15 mouse cellular contexts compared by ENCODE assay signal in the genomic region with DNA sequence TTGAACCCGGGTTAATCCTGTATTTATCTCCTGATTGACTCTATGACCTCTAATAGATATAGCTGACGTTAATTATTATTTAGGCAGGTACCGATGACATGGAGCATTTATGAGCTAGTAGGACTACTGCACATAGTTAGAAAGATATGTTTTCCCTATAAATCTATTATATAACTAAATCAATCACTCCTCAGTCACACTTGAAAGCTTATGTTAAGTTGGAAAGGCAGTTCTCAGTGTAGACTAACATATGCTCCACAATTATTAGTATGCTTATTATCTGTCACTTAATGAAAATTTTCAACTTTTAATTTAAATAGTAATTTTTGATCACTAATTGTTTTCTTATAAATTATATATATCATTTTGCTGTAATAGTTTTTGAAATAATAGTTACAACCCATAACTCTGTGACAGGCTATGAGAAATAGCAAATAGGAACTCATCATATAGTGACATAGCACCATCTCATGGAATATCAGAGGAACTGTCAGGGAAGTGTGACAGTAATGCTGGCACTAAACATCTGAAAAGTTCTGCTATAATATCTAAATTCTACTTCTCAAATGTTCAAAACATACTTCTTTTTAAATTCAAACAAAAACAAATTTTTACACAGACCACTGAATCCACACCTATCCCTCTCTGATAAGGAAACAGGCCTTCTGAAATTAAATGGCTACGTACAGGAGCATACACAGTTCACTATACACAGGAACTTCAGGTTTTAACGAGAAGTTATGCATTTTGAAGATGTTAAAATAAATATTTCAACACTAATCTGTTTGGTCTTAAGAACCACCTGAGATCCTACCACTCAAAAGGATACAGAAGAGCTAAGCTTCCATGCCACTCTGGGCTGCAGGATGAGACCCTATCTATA.
DNase-seq lines count a peak whose midpoint lies in the region; ATAC-seq and TF ChIP-seq lines count a peak whose summit lies in the region.
"Had no signal": no experiment of that assay in that cellular context is flagged by ENCODE, and none has a peak within 500 bp of the region (broad histone marks: within the 10 kb centered on the region; RNA-seq: fewer than 3 reads in every experiment).

No protein-coding gene starts in this region.

- DNase-seq in cerebellum, adult 2 months: peak in 1 of 2 experiments; percentile 23
- no peak for DNase-seq in cerebellum, postnatal 36 days
- no peak for DNase-seq in ES-E14 (ENCODE audit: low read depth, low spot score)
- peak; percentile 78 for DNase-seq in midbrain, embryonic 14.5 days
- no peak for DNase-seq in layer of hippocampus, postnatal 10 days (ENCODE audit: low spot score in 2 of 2)
- DNase-seq in right cerebral cortex, postnatal 14 days: no peak
- DNase-seq: adrenal gland, postnatal 10 days; cerebellum, adult 9-11 months; heart, postnatal 4 days; kidney, postnatal 4 days; thymus, postnatal 4 days had no signal

- no peaks in the 10 kb centered on the region for H3K9me3 ChIP-seq in intestine, postnatal 0 days (ENCODE audit: control insufficient read depth)
- no peaks in the 10 kb centered on the region for H3K9me3 ChIP-seq in intestine, embryonic 15.5 days
- H3K9me3 ChIP-seq in ES-E14 (ENCODE audit: control insufficient read depth, insufficient read depth, low read depth, low read length): no peaks in the 10 kb centered on the region
- no peaks in the 10 kb centered on the region for H3K9me3 ChIP-seq in midbrain, embryonic 14.5 days (ENCODE audit: control insufficient read depth, low read length)
- H3K9me3 ChIP-seq: limb, embryonic 13.5 days had no signal

- TF ChIP-seq POLR2A in cerebellum, adult 2 months (IDR thresholded peaks at IDR 0.05; ENCODE audit: borderline replicate concordance, insufficient read depth, low read length): no peak

- no peak for ATAC-seq in intestine, postnatal 0 days
- no peak for ATAC-seq in intestine, embryonic 15.5 days
- ATAC-seq in midbrain, embryonic 14.5 days (ENCODE audit: low FRiP score, low TSS enrichment): no peak

- no peaks in the 10 kb centered on the region for H3K27me3 ChIP-seq in cerebellum, adult 2 months (ENCODE audit: control insufficient read depth, insufficient read depth, low read length)
- no peaks in the 10 kb centered on the region for H3K27me3 ChIP-seq in intestine, postnatal 0 days (replicated peaks; ENCODE audit: control insufficient read depth, insufficient read depth, low read length)
- H3K27me3 ChIP-seq in intestine, embryonic 15.5 days (replicated peaks): no peaks in the 10 kb centered on the region
- H3K27me3 ChIP-seq in midbrain, embryonic 14.5 days (ENCODE audit: control insufficient read depth, insufficient read depth, low read length): no peaks in the 10 kb centered on the region
- H3K27me3 ChIP-seq: limb, embryonic 13.5 days had no signal

- H3K36me3 ChIP-seq in intestine, postnatal 0 days (ENCODE audit: control insufficient read depth, insufficient read depth): no peaks in the 10 kb centered on the region
- H3K36me3 ChIP-seq in intestine, embryonic 15.5 days: no peaks in the 10 kb centered on the region
- no peaks in the 10 kb centered on the region for H3K36me3 ChIP-seq in ES-E14 (ENCODE audit: control insufficient read depth, insufficient read depth, low read length, poor library complexity, severe bottlenecking)
- no peaks in the 10 kb centered on the region for H3K36me3 ChIP-seq in midbrain, embryonic 14.5 days (ENCODE audit: control insufficient read depth, insufficient read depth, low read length)
- H3K36me3 ChIP-seq: limb, embryonic 13.5 days had no signal

- H3K27ac ChIP-seq in cerebellum, adult 2 months (ENCODE audit: insufficient read depth, low read length): no peak overlapping the region
- H3K27ac ChIP-seq in intestine, postnatal 0 days (ENCODE audit: low read depth, low read length): no peak overlapping the region
- H3K27ac ChIP-seq in intestine, embryonic 15.5 days: no peak overlapping the region
- H3K27ac ChIP-seq in ES-E14 (ENCODE audit: insufficient read depth, low read depth, low read length, poor library complexity, severe bottlenecking): no peak overlapping the region
- H3K27ac ChIP-seq in midbrain, embryonic 14.5 days (replicated peaks; ENCODE audit: low read depth, low read length): no peak overlapping the region
- H3K27ac ChIP-seq: limb, embryonic 13.5 days had no signal

- in situ Hi-C loops in ES-E14 (cut with MboI; ENCODE audit: low sequenced_read_pairs in 2 of 2, unreplicated experiment in 2 of 2): loop anchor here (10.0 to 25.0 kb wide), 5 partner anchors 537 to 788 kb away; no protein-coding TSS in a partner anchor

- H3K4me3 ChIP-seq in cerebellum, adult 2 months (replicated peaks; ENCODE audit: insufficient read depth, low read depth, low read length): no peak overlapping the region
- no peak overlapping the region for H3K4me3 ChIP-seq in intestine, postnatal 0 days (ENCODE audit: low read depth, low read length)
- no peak overlapping the region for H3K4me3 ChIP-seq in intestine, embryonic 15.5 days (replicated peaks)
- no peak overlapping the region for H3K4me3 ChIP-seq in ES-E14 (ENCODE audit: insufficient read depth in 1 of 2, low read depth in 1 of 2, low read length in 2 of 2, poor library complexity in 1 of 2, severe bottlenecking in 1 of 2)
- no peak overlapping the region for H3K4me3 ChIP-seq in midbrain, embryonic 14.5 days (replicated peaks; ENCODE audit: low read depth, low read length)
- H3K4me3 ChIP-seq: erythroblast, embryonic 14.5 days; limb, embryonic 13.5 days had no signal

- no peaks in the 10 kb centered on the region for H3K4me1 ChIP-seq in cerebellum, adult 2 months (ENCODE audit: control insufficient read depth, insufficient read depth, low read length)
- H3K4me1 ChIP-seq in intestine, postnatal 0 days (replicated peaks; ENCODE audit: control insufficient read depth, insufficient read depth, low read length): no peaks in the 10 kb centered on the region
- H3K4me1 ChIP-seq in intestine, embryonic 15.5 days (replicated peaks): no peaks in the 10 kb centered on the region
- no peaks in the 10 kb centered on the region for H3K4me1 ChIP-seq in ES-E14 (ENCODE audit: control insufficient read depth in 2 of 2, insufficient read depth in 2 of 2, low read length in 2 of 2, poor library complexity in 1 of 2)
- no peaks in the 10 kb centered on the region for H3K4me1 ChIP-seq in midbrain, embryonic 14.5 days (ENCODE audit: control insufficient read depth, insufficient read depth, low read length)
- H3K4me1 ChIP-seq: limb, embryonic 13.5 days had no signal

- H3K9ac ChIP-seq in intestine, postnatal 0 days (ENCODE audit: low read depth, low read length): no peak overlapping the region
- H3K9ac ChIP-seq in intestine, embryonic 15.5 days: no peak overlapping the region
- H3K9ac ChIP-seq in ES-E14 (ENCODE audit: insufficient read depth, low read depth, low read length, poor library complexity, severe bottlenecking): no peak overlapping the region
- no peak overlapping the region for H3K9ac ChIP-seq in midbrain, embryonic 14.5 days (replicated peaks; ENCODE audit: low read length)
- H3K9ac ChIP-seq: limb, embryonic 13.5 days had no signal

- no peak overlapping the region for H3K4me2 ChIP-seq in intestine, postnatal 0 days (replicated peaks; ENCODE audit: low read depth)
- H3K4me2 ChIP-seq in intestine, embryonic 15.5 days (replicated peaks): no peak overlapping the region
- H3K4me2 ChIP-seq in midbrain, embryonic 14.5 days (ENCODE audit: low read length): no peak overlapping the region
- H3K4me2 ChIP-seq: limb, embryonic 13.5 days had no signal

- whole genome bisulfite sequencing in cerebellum, adult 2 months: 80% methylated on average over 5 of the region's 5 CpGs
- 52% methylated on average over 5 of the region's 5 CpGs for WGBS in intestine, postnatal 0 days
- 65% methylated on average over 5 of the region's 5 CpGs for WGBS in intestine, embryonic 15.5 days
- 79% methylated on average over 5 of the region's 5 CpGs for WGBS in midbrain, embryonic 14.5 days

- TF ChIP-seq CTCF in cerebellum, adult 2 months (IDR thresholded peaks at IDR 0.05; ENCODE audit: borderline replicate concordance, insufficient read depth, low read depth, low read length): peak; percentile 60
- peak; percentile 74 for TF ChIP-seq CTCF in intestine, postnatal 0 days (IDR thresholded peaks at IDR 0.05; ENCODE audit: low read depth)

TF ChIP-seq in ES-E14, 5 proteins besides CTCF, POLR2A, EP300 and RAD21:
- TF ChIP-seq ZC3H11A (IDR thresholded peaks at IDR 0.05; ENCODE audit: borderline replicate concordance, low read depth, low read length): peak; percentile 33; the same call in 1 of the 2 replicates
- no peak for TF ChIP-seq MAFK (IDR thresholded peaks at IDR 0.05; ENCODE audit: insufficient read depth, low read depth, low read length)
